Mouse (Mus musculus) cerebellum, postnatal 14 days (tissue): ENCODE measurements at regions not wholly inside any gene's neighbourhood (a gene's known extent, or its start where the extent isn't known, plus 50 kb on each side); places are given as distances from the start of the nearest gene placed in this dataset.
"Not testable (repeated sequence)": the region's sequence is repeated elsewhere in the genome, so short reads cannot be mapped to it uniquely, and the experiment has no call there.

ENCODE experiments used
- DNase-seq, 2 experiments: peaks; one replicate each; pipeline ENCODE4 v3.0.0; 2021; ENCODE audit warnings: mixed read lengths in 2 of 2

DNA sequence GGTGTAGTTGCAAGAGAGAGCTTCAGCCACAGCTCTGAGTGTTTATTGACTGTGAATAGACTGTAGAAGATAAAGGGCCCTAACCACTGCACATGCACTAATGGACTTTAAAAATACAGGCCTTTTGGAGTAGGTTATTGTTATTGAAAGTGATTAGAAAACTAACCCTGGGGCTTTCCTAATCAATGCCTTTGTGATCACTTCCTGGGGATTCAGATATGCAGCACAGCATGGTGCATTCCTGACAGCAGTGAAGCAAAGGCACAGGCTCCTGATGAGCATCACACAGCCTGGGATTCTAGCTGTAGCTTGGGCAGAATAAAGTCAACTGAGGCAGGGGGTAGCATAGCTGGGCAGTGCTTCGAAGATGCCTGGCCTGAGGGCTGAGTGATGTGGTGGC lies 87.3 kb downstream of the Gm11077 start:
- no peak for DNase-seq

GRCm38 (mm10) chr6:140816831-140817230 lies 87.7 kb downstream of the Gm11077 start:
- no peak for DNase-seq

DNA sequence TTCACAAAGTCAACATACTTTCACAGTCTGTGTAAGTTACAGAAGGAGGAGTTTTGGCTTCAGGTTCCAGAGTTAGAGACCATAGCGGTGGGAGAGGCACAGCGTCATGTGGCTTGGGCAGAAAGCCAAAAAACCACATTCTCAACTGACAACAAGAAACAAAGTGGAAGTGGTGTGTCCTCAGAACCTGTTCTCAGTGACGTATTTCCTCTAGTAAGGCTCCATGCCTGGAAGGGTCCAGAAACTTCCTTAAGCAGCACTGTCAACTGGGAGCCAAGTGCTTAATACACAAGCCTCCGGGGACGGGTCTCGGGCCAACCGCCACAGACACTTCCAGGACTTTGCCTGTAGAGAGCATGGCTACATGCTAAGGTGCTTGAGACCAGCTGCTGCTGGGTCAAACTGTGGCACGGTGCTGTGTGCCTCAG lies 90.4 kb downstream of the Gm11077 start:
- DNase-seq, result peak in 1 of 2 experiments; percentile 4

DNA sequence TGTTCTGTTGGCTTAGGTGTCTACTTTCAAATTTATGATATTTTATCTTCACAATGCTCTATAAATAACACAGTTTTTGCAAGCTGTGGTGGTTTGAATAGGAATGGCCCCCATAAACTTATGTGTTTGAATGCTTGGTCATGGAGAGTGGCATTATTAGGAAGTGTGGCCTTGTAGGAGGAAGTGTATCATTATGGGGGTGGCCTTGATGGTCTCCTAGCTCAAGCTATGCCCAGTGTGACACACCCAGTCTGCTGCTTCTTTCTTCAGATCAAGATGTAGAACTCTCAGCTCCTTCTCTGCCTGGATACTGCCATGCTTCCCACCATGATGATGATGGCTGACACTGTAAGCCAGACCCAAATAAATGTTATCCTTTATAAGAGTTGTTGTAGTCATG lies 97.4 kb downstream of the Gm11077 start:
- DNase-seq, result no peak

GRCm38 (mm10) chr6:140827651-140828050 lies 98.6 kb downstream of the Gm11077 start:
- no peak for DNase-seq

- DNase-seq, result no peak
Observed at GRCm38 (mm10) chr6:140843292-140843991, 114.4 kb downstream of the Gm11077 start.

GRCm38 (mm10) chr6:140847165-140847564 lies 118.1 kb downstream of the Gm11077 start:
- no peak for DNase-seq

DNA sequence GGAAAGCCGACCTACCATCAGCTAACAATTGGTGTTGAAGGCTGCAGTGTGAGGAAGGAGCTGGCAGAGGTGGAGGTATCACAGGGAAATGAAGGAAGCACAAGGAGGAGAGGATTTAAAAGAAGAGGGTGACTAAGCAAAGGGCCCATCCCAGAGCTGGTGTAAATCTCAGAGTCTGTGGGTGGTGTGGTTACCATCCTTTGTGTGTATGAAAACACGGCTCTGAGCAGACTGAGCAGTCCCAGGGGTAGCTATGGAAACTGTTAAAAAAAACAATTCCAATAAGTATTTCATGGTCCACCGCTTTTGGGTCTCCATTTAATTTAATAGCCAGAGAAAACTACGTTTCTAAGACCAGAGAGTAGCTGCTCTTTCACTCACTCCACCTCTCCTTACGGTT lies 123.3 kb downstream of the Gm11077 start:
- no peak for DNase-seq

GRCm38 (mm10) chr6:140853508-140853907 lies 124.4 kb downstream of the Gm11077 start:
- peak; percentile 80 to 89 for DNase-seq

DNA sequence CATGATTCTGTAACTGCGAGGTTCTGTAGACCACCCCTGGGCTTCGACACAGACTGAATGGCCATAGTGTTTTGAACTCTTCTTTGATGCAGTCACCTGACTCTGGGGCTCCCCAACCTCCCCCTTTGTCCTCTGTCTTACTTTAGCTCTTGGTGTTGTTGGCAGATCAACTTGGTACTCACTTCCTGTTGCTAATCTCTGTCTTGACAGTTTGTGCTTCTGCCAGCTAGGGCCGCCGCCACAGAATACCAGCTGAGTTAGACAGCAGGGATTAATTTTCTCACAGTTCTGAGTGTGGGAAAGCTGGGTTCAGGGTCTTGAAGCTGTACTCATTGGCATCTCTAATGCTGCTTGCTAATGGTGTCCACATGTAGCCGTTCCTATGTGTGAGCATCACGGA lies 125.6 kb downstream of the Gm11077 start:
- no peak for DNase-seq

- peak; percentile 55 to 61 for DNase-seq
Observed at GRCm38 (mm10) chr6:140856468-140857117, 127.5 kb downstream of the Gm11077 start.

DNA sequence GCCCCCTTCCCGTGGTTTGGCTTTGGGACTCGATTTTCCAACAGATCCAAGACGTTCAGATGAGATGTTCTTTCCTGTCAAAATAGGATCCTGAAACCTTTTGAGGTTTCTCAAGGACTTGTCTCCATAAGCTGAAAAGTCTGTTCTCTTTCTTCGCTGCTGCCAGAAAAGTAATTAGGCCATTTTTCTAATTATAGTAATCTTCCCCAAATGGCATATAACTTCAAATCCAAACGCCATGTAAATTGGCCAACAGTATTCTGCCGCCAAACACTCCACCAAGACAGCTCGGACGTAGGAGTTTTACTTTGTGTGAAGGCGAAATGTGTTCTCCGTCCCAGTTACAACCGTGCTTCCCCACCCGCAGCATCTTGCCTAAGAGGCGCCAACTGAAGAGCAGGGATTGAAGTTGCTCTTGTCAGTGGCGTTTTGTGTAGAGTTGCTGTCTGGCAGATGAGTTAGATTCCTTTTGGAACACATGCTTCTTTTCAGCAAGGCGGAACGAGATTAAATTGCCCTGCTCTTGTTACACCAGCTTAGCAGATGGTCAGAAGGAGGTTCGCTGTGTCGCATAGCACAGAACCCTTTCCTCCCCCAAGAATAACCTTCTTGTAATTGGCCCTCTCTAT lies 128.1 kb downstream of the Gm11077 start:
- DNase-seq, result peak; percentile 40 to 56

DNA sequence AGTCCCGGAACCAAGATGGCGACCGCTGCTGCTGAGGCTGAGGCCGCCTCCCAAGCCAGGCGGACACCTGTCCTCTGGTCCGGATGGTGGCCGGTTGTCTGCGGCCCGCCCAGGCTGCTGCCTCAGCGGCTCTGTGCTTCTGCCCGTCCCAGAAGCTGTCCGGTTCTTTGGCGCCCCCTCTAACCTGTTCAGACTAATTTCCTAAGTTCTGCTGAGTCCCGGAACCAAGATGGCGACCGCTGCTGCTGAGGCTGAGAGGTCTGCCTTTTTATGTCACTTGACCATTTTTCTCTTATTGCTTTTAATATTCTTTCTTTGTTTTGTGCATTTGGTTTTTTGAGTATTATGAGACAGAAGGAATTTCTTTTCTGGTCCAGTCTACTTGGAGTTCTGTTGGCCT lies 140.4 kb downstream of the Gm11077 start:
- not testable (repeated sequence) for DNase-seq

DNA sequence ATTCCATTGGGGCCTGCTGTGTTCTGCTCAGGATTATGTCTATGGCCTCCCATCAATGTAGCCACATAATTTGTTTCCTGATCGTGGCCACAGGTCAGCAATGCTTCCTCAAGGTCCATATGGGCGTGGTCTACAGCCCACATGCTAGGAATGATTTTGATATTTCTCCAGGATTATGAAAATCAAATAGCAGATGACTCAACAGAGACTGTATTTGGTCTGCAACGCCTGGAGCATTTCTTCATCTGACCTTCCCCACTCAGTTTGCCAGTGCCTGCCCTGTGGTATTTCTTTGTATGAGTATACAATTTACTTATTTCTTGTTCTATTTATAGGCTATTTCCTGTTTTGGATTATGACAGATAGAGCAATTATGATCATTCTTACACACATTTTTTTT lies 145.7 kb downstream of the Gm11077 start:
- DNase-seq, result no peak

DNA sequence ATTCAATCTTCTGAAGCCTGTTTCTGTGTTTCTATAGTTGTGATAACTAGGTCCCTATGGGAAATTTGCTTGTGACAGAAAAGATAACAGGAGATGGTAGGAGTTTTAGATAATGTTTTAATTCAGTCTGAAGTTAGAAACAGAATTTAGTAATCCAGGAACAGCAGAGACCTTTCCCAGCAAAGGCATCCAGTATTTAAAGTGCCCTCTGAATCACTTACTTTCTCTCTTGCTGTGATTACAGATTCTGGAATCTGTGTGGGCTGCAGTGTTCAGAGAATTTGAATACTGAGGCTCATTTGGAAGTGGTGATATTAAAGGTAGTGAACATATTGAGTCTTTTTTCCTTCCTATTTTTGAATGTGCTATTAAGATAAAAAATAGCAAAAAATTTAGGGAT lies 154.6 kb downstream of the Gm11077 start:
- no peak for DNase-seq

DNA sequence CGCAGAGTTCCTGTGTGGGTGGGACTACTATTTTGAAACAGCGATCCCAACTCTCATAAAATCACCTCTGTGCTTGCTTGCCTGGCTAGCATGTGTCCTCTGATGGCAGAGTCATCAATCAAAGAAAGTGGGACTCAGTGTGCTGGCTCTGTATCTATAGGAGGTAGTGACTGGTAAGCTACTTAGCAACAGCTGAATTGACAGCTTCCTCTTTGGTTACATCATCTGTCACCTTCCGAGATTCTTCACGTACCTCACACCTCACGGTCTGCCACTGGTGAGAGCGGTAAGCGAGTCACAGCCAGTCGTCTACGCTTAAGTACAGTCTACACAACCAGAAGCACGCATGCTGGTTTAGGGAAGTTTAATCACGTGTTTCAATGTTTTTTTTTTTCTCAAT lies 159.5 kb downstream of the Gm11077 start:
- DNase-seq, result no peak

- peak in 1 of 2 experiments; percentile 31 for DNase-seq
Observed at GRCm38 (mm10) chr6:140890060-140890459, 161.0 kb downstream of the Gm11077 start.

DNA sequence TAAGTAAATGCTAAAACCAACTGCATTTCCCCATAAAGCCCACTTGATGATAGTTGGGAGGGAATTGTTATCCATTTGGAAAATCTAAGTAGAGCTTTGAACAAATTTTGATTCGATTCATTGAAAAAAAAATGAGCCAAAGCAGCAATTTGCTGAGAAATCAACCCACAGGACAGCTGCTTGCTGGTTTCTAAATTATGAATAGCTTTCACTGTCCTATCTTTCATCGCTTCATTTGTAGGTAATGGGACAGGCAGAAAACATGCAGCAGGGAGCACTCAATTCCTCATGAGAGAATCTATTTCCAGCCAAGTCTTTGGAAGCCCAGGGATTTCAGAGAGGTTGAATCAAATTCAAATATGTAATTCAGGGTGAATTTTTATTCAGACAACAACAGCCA lies 161.5 kb downstream of the Gm11077 start:
- no peak for DNase-seq

DNA sequence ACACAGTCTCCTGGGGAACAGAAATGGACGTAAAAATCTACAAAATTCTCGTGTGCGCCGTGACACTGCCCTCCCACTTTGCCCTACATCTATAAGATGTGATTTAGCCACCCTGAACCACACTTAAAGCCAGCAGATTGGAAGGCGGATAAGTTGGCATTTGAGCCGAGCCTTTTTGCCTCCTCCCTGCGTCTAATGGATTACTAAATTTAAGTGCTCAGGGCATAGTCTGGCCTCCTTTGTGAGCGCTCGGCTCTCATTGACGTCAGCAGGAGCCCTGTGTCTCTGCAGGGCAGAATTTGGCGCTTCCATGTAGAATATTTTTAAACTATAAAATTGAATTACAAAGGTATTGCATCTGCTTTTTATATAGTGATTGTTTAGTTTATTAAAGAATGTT lies 165.4 kb downstream of the Gm11077 start:
- peak in 1 of 2 experiments; percentile 44 for DNase-seq

DNA sequence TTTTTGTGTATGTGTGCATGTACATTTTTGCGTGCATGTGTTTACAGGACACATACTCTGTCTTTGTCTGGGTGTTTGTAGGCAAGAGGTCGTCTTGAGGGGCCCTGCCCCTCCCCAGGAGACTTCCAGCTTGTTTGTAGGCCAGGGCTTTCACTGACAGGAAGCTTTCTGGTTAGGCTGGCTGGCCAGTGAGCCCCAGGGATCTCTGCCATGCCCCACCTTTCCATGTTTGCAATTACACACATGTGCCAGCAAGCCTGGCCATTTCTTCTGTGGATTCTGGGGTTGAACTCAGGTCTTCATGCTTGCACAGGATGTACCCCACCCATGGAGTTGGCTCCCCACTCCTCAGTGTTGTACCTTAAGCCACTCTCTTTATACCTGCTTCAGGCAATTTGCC lies 166.4 kb downstream of the Gm11077 start:
- DNase-seq, result peak in 1 of 2 experiments; percentile 18

GRCm38 (mm10) chr6:140897111-140897510 lies 168.0 kb downstream of the Gm11077 start:
- peak in 1 of 2 experiments; percentile 19 for DNase-seq

DNA sequence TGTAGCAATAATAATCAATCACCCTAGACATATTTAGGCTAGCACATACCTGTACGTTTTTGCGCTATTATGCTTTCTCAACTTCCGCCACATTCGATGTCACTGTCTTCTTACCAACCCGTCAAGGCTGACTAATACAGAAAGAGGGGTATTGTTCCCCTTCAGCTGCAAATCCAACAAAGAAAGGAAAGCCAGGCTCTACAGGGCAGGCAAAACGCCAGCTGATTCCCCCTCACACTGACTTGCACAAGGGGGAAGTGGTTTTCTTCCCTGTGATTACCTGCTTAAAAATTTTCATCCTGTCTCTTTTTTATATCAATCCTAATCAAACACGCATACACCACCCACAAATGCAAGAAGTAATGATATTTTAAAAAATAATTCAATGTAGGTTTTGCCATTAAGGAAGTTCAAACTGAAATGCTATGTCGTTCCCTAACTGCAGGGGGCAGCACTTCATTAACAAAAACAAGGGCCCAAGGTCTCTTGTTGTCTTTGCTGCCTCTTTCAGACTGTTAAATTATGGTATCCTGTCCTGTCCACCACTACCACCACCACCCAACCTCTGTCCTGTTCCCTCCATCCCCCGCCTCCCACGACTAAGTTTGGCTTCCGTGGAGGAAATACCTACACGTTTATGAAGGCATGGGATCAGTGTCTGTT lies 195.4 kb downstream of the Gm11077 start:
- peak; percentile 78 to 80 for DNase-seq

DNA sequence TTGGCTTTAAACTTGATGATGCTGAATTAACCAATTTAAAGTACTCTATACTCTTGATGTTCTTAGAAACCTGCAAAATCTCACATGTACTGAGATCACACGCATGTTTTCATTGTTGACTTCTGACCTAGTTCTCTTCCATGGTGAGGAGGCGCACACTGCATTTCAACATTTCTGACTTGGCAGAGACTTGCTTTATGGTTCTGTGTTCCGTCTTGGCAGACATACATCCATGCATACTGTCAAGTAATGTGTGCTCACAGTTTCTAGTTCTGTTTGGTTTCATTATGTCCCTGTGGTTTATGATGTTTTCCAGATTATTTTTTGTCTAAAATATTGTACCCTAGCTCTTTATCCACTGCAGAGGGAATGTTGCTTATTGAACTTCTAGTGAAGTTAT lies 198.5 kb downstream of the Gm11077 start:
- DNase-seq, result no peak
